Mouse (Mus musculus): Measurements from ENCODE around the gene Tspan17. TPM values are rescaled to one million over a fixed set of nuclear protein-coding genes. Genes with fewer than 3 reads are reported as not detected.
"Not testable (repeated sequence)": the region's sequence is repeated elsewhere in the genome, so short reads cannot be mapped to it uniquely, and the experiment has no call there.

Tspan17 gene
- total RNA-seq, 2 experiments from 2014 or later: 31.8 to 36.3 TPM

DNA sequence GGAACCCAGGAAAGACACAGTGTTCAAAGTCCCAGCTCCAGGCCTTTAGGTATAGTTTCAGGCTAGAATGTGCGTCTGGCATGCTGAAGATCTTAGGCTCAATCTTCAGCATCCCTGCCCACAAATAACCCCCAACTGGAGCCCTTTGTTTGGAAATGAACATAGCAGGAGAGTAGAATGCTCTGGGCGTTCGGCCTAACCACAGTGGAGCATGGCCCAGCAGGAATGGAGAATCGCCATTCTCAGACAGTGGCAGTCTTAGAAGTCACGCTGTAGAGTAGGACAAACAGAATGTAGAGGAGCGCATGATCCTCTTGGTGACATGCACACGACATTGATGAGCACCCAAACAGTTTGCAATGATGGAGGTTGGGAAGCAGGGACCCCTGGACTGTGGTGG, 28.3 kb upstream of the Tspan17 start:
- DNase-seq: no peak

DNA sequence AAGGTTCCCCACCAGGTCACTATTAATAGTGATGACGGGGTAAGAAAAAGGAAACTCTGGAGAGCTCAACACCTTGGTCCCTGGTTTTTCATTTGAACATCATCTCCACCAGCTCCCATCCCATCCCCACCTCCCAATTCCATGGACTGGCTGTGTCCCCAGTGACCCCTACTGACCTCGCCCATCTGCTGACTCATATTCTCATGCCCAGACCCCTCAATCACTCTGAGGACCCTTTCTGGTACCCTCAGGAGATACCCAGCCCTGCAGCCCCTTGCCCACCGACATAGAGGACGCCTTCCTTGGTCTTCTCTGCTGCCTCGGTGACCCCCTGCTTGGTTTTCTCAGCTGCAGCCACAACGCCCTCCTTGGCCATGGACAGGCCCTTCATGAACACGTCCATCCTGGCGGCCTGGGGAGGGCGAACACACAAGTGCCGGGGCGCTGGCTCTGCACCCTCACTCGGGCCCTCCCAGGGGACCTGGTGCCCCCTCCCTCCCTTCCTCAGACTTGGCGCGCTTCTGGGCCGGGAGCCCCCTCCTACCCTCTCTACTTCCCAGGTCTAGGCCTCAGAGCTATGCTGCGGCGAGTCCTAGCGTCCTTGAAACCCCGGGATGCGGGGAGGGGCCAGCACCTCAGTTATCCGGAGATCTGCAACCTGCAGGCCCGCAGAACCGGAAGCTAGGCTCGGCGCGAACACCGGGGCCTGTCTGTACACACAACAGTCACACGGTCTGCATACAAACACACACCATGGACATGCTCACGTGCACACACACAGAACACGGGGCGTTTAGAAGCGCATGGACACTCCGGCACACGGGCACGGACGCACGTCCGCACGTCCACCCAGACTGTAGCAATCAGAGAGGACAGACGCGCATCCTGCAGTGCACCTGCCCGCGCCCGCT, 23.6 kb upstream of the Tspan17 start:
- DNase-seq: peak; percentile 6

DNA sequence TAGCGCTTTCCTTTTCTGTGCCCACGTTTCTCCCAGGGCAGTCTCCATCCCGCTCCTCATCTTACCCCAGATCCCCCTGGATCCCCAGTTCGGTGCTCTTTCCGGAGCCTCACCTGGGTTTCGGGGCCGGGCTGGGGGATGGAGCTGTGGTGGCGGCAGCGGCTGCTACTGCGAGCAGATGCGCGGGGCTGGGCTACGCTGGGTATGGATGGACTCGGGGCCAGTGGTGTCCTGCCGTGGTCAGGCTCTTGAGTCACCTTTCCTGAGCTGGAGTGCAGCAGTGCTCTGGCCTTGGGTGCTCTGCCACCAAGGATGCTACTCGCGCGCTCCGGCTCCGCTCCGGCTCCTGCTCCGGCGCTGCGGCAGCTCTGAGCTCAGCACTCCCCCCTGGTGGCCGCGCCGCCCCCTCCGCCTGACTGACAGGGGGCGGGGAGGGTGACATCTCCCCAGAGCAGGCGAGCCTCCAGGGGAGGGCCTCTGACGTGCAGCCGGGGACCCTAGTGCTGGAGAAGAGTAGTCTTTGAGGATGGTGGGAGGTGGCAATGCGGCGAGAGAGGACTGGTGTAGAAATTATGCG, 22.9 kb upstream of the Tspan17 start, which contains the start of gene Sncb:
Gene Sncb (minus strand): TSS at position 404 of the 577 bp plus-strand sequence.
- peak; percentile 85 for DNase-seq

GRCm38 (mm10) chr13:54767012-54767411, 22.2 kb upstream of the Tspan17 start:
- no peak for DNase-seq

DNA sequence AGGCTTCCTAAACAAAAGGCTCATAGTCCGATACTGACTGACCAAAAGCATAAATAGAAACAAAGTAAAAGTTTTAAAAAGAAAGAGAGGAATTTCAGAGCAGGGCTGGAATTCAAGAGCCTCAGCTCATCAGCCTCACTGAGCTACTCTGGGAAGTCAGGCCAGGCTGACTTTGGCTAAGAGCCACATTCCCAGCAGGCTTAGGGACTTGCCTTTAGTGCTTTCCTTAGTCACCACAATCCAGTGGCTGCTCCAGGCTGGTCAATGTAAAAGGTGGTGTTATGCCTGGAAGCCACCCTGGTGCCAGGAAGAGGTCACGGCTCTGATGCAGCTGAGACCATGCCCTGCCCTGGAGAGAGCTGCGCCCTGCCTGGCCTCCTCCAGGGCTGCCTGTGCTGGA, 8.6 kb upstream of the Tspan17 start:
- DNase-seq: peak; percentile 64

DNA sequence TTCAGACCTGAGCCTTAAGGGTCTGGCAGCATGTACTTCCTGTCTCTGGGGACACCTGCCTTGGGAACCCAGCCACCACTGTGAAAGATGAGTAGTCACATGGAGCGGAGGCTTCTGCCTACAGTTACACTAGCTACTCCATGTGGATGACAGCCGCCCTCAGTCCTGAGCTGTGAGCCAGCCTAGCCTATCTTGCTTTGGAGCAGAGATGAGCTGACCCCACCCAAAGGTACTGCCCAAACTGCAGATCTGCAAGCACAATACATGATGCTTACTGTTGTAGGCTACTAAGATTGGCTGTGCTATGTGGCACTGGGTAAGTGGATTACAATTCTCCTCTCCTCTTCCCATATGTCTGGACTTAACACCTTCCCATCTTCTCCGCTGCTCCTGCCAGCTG, 8.1 kb upstream of the Tspan17 start:
- DNase-seq: no peak

DNA sequence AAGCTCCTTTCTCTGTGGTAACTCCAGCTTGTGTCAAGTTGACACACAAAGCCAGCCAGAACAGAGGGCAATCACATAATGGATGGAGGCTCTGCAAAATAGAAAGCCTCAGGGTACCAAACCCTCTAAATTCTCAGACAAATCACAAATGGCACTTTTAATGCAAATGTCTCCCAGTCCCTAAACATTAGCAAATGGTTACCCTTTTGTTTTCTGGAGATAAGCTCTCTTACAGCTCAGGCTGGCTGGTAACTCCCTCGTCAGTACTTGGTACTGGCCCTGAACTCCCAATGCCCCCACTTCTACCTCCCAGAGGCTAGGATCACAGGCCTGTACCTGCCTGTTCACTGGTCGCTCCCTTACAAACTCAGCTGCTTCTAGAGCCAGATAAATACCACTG, 5.9 kb upstream of the Tspan17 start:
- no peak for DNase-seq

- no peak for DNase-seq
Measured at GRCm38 (mm10) chr13:54783698-54784097, 5.5 kb upstream of the Tspan17 start, which contains the start of gene Eif4e1b. TSS of gene Eif4e1b (plus strand) at chr13:54783998.

DNA sequence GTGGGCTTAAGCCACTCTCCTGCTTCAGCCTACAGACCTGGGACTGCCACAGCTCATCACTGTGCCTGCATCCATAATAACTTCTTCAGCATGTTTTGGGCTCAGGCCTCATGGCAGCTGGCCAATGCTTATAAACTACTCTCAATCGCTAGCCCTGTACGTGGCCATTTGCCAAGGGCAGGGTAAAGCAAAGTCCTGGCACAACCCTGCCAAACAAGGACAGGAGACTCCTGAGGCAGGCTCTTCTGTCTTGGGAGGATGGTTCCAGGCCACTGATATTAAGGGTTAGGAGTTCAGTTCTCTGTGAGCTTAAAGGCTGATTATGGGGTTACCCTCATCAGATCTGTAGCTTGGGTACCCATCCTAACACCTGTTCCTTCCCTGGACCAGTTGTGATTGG, 1.6 kb upstream of the Tspan17 start:
- DNase-seq: not testable (repeated sequence)

DNA sequence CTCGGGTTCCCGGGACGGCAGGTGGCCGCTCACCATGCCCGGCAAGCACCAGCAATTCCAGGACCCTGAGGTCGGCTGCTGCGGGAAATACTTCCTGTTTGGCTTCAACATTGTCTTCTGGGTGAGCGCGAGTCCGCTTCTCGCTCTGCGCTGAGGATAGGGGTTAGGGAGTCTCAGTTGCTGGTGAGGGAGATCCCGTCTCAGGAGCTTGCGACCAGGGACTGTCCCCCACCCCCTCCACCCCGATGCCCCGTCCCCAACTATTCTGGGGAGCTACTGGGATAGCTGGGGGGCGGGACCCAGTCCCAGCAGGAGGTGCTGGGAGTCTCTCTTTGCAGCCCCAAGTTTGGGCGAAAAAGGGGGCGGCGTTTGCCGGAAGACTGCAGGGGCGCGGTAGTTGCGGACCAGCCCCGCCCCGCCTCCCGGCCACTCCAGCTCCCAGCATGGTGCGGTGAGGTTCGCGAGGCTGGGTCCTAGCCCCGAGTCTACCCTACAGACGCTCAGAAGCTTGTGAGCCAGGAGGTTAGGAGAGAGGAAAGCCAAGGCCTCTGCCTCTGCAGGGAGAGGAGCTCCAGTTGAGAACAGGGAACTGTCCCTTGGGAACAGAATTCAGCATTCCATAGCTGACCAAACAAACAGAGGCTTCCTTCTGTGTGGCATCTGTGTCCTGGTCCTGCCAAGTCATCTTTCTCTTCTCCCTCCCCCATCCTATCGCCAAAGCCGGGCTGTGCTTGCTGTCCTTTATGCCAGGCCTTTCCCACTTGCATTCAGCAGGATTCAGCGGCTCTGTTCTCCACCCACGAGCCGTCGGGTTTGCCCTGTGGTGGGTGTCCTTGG, 602 bp downstream of the Tspan17 start:
- DNase-seq: peak; percentile 67

DNA sequence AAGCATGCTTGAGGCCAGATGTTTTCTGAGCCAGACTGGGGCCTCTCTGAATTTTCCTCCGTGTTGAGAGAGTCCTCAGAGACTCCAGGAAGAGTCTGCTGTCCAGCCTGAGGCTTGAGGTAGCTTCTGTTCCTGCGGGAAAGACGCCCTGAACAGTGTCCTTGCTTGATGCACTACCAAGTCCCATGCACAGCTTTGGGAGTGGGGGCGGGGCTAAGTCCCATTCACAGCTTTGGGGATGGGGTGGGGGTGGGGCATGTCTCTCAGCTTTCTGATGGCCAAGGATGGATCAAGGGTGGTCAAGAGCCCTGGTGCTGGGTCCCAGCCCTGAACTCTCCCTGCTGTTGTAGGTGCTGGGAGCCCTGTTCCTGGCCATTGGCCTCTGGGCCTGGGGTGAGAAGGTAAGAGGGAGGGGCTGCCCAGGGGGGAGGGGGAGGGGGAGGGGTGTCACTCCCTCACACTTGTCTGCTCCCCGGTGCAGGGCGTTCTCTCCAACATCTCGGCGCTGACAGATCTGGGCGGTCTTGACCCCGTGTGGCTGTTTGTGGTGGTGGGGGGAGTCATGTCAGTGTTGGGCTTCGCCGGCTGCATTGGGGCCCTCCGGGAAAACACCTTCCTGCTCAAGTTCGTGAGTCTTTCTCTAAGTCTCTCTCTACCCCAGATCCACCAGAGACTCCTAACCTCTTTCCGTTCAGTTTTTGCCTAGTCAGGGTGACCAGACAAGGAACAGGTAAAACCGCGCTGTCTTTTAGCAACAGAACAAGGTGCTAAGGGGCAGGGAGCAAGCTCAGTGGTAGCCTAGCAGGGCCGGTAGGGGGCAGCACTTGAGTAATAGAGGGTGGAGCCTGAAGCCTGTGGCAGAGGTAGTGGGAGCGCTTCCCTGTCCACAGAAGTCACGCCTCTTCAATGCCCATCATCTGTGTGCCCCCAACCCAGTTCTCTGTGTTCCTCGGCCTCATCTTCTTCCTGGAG, 3.4 kb downstream of the Tspan17 start:
- DNase-seq: peak; percentile 35

GRCm38 (mm10) chr13:54794002-54794577, 4.9 kb downstream of the Tspan17 start:
- no peak for DNase-seq

DNA sequence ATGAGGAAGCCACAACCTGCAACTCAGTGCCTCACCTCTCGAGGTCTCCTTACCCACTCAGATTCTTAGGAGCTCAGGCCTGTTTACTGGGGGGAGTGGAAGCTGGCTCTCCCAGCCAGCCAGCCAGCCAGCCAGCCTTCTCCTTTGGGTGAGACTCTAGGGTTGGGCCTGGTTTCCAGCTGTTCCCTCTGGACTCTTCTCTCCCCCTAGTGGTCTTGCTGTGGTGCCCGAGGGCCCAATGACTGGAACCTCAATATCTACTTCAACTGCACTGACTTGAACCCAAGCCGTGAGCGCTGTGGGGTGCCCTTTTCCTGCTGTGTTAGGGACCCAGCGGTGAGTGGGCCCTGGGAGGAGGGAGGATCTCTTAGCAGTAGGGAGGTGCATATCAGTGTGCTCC, 5.7 kb downstream of the Tspan17 start:
- DNase-seq: no peak

- DNase-seq: peak; percentile 41
Measured at GRCm38 (mm10) chr13:54797356-54797755, 8.2 kb downstream of the Tspan17 start.

DNA sequence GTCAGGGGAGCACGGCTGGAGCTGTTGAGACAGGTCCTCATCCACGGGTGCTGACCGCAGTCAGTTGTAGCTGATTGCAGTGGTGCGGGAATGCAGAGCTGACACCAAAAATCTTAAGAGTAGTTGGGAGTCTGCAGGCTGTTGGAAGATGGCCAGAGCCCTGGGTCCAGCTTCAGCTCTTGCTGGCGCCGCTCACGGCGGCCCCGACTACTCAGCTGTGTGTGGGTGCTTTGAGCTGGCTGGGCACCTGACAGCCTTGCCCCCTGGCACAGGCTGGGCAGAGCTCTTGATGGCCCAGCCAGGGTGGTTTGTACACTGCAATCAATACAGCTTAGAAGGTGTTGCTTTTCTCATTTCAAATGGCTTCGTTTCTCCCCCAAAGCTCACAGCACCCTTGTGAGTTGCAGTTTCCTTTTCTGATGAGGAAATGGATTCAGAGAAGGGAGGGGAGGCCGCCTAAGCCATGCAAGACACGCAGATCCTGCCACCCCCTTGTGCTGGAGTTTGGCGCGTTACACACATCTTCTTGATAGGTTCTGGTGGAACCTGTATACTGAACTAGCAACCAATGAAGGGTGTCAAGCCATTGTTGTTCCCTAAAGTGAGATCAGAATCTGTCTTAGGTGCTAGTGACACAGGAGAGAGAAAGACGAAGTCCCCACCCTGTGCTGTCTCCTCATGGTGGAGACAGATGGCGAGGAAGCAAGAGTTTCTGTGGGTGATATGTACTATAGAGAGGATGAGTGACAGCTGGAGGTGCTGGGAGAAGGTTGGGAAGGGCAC, 8.9 kb downstream of the Tspan17 start:
- DNase-seq: no peak

- DNase-seq: no peak
Measured at GRCm38 (mm10) chr13:54798740-54799139, 9.6 kb downstream of the Tspan17 start.

GRCm38 (mm10) chr13:54799701-54800100, 10.5 kb downstream of the Tspan17 start:
- peak; percentile 84 for DNase-seq

GRCm38 (mm10) chr13:54800206-54800605, 11.0 kb downstream of the Tspan17 start:
- peak; percentile 30 for DNase-seq

DNA sequence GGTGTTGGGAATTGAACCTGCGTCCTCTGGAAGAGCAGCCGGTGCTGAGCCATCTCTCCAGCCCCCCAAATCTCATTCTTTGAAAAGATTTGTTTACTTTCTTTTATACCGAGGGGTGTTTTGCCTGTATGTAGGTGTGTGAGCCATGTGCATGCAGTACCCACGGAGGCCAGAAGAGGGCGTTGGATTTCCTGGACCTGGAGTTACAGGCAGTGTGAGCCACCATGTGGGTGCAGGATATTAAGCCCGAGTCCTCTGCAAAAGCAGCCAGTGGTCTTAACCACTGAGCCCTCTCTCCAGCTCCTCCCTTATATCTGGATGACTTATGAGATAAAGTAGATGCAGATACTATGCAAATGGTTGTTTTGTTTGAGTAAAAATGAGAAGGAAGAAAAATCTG, 13.8 kb downstream of the Tspan17 start:
- DNase-seq: no peak
